Mouse (Mus musculus) neural tube, embryonic 12.5 days (tissue): ENCODE data around the gene Psma3. TPM values are rescaled to one million over a fixed set of nuclear protein-coding genes. Genes with fewer than 3 reads are reported as not detected.
"Not testable (repeated sequence)": the region's sequence is repeated elsewhere in the genome, so short reads cannot be mapped to it uniquely, and the experiment has no call there.

ENCODE experiments used
- ATAC-seq: fragments of 200-750 bp; cut with Nextera tagmentation; 2 replicates; pipeline ENCODE4 v1.8.0; 2017; ENCODE audit warnings: low read depth, mild to moderate bottlenecking, moderate TSS enrichment, moderate library complexity; ENCODE audit not compliant: low FRiP score
- H3K27ac ChIP-seq: fragments of 300-500 bp; sonication (generic); 2 replicates; pipeline ENCODE4 v1.5.1; 2016
- H3K27me3 ChIP-seq: fragments of 300-500 bp; sonication (generic); replicated peaks from 2 replicates; pipeline ENCODE4 v1.6.1; 2016; ENCODE audit warnings: mild to moderate bottlenecking
- H3K36me3 ChIP-seq: fragments of 300-500 bp; sonication (generic); 2 replicates; pipeline ENCODE4 v1.6.1; 2016; ENCODE audit warnings: mild to moderate bottlenecking
- H3K4me1 ChIP-seq: fragments of 300-500 bp; sonication (generic); 2 replicates; pipeline ENCODE4 v1.6.1; 2016
- H3K4me2 ChIP-seq: fragments of 300-500 bp; sonication (generic); replicated peaks from 2 replicates; pipeline ENCODE4 v1.6.1; 2016; ENCODE audit warnings: mild to moderate bottlenecking
- H3K4me3 ChIP-seq: fragments of 300-500 bp; sonication (generic); 2 replicates; pipeline ENCODE4 v1.5.1; 2016
- H3K9ac ChIP-seq: fragments of 300-500 bp; sonication (generic); 2 replicates; pipeline ENCODE4 v1.6.1; 2016; ENCODE audit warnings: mild to moderate bottlenecking
- H3K9me3 ChIP-seq: fragments of 300-500 bp; sonication (generic); 2 replicates; pipeline ENCODE4 v1.6.1; 2016; ENCODE audit warnings: mild to moderate bottlenecking
- WGBS: fragments of 180-500 bp; shearing (Covaris S2); methylation state at CpG from one replicate; pipeline ENCODE4 v1.1.7; 2016; 5-methylcytosine and 5-hydroxymethylcytosine counted together
- polyA plus RNA-seq: library from polyadenylated mRNA; unstranded; fragments of >200 nt; fragmentation: Nextera tagmentation; extraction: Ambion mirVana; gene quantifications from 2 replicates; pipeline ENCODE4 v1.2.1, GENCODE M21; 2016

Gene Psma3
- polyA plus RNA-seq, 1 experiment from 2014 or later = 554 TPM

GRCm38 (mm10) chr12:71006901-71007300, 32.5 kb downstream of the Psma3 start:
- no peak overlapping the region for H3K4me2 ChIP-seq
- H3K4me3 ChIP-seq = no peak overlapping the region
- H3K36me3 ChIP-seq = peaks cover 56% of the 10 kb centered on the region
- H3K9ac ChIP-seq = no peak overlapping the region
- no peaks in the 10 kb centered on the region for H3K9me3 ChIP-seq
- no peaks in the 10 kb centered on the region for H3K27me3 ChIP-seq
- 91% methylated on average over 7 of the region's 7 CpGs for WGBS
- H3K4me1 ChIP-seq = no peaks in the 10 kb centered on the region
- no peak overlapping the region for H3K27ac ChIP-seq
- no peak for ATAC-seq

- peaks cover 15% of the 10 kb centered on the region for H3K4me1 ChIP-seq
- no peaks in the 10 kb centered on the region for H3K9me3 ChIP-seq
- H3K27ac ChIP-seq = no peak overlapping the region
- ATAC-seq = no peak
- H3K27me3 ChIP-seq = no peaks in the 10 kb centered on the region
- H3K9ac ChIP-seq = no peak overlapping the region
- no peak overlapping the region for H3K4me3 ChIP-seq
- H3K36me3 ChIP-seq = peaks cover 49% of the 10 kb centered on the region
- 76% methylated on average over 4 of the region's 4 CpGs for WGBS
- H3K4me2 ChIP-seq = no peak overlapping the region
These were observed 35.3 kb downstream of the Psma3 start for GRCm38 (mm10) chr12:71009769-71010168.

- 1% methylated on average over 29 of the region's 32 CpGs for WGBS
- peaks cover 11% of the 10 kb centered on the region for H3K36me3 ChIP-seq
- H3K9ac ChIP-seq = peak overlapping the region; percentile 75
- H3K4me1 ChIP-seq = peaks cover 21% of the 10 kb centered on the region
- H3K4me2 ChIP-seq = peak overlapping the region; percentile 65
- H3K27me3 ChIP-seq = no peaks in the 10 kb centered on the region
- peak overlapping the region; percentile 97 for H3K27ac ChIP-seq
- H3K4me3 ChIP-seq = peak overlapping the region; percentile 98
- H3K9me3 ChIP-seq = no peaks in the 10 kb centered on the region
- no peak; the same call in 1 of the 2 replicates for ATAC-seq
These were observed 40.5 kb downstream of the Psma3 start for GRCm38 (mm10) chr12:71014845-71015362.

GRCm38 (mm10) chr12:71015363-71016210, 41.2 kb downstream of the Psma3 start, which contains the start of gene Arid4a:
Arid4a (plus strand) TSS chr12:71015990.
- peak within 1 kb of the TSS; percentile 84 for H3K4me2 ChIP-seq
- ATAC-seq = peak; percentile 99
- peak within 1 kb of the TSS; percentile 91 for H3K9ac ChIP-seq
- peaks cover 21% of the 10 kb centered on the region for H3K4me1 ChIP-seq
- peak within 1 kb of the TSS; percentile 97 for H3K27ac ChIP-seq
- under 1% methylated on average over 61 of the region's 61 CpGs for WGBS
- H3K9me3 ChIP-seq = no peaks in the 10 kb centered on the region
- peak within 1 kb of the TSS; percentile 98 for H3K4me3 ChIP-seq
- peaks cover 10% of the 10 kb centered on the region; the same call in 1 of the 2 replicates for H3K36me3 ChIP-seq
- no peaks in the 10 kb centered on the region for H3K27me3 ChIP-seq

- ATAC-seq = no peak
These were observed 41.7 kb downstream of the Psma3 start for GRCm38 (mm10) chr12:71016211-71016502.

GRCm38 (mm10) chr12:71016503-71017241, 42.3 kb downstream of the Psma3 start:
- Histone ChIP-seq H3K27ac (peak overlapping the region; percentile 87), H3K36me3 (peaks cover 16% of the 10 kb centered on the region; the same call in 1 of the 2 replicates), H3K9me3 (no peaks in the 10 kb centered on the region), H3K4me1 (peaks cover 21% of the 10 kb centered on the region), H3K4me3 (peak overlapping the region; percentile 98), H3K9ac (peak overlapping the region; percentile 91), H3K4me2 (peak overlapping the region; percentile 84), H3K27me3 (no peaks in the 10 kb centered on the region)
- ATAC-seq = peak; percentile 22
- WGBS = 1% methylated on average over 43 of the region's 82 CpGs

More at GRCm38 (mm10) chr12:71016211-71016502, 41.7 kb downstream of the Psma3 start:
- Histone ChIP-seq H3K4me1 (peaks cover 21% of the 10 kb centered on the region), H3K27ac (peak overlapping the region; percentile 87), H3K9ac (peak overlapping the region; percentile 91), H3K4me2 (peak overlapping the region; percentile 84), H3K4me3 (peak overlapping the region; percentile 98), H3K9me3 (no peaks in the 10 kb centered on the region), H3K36me3 (peaks cover 16% of the 10 kb centered on the region; the same call in 1 of the 2 replicates), H3K27me3 (no peaks in the 10 kb centered on the region)
- WGBS = 2% methylated on average over 33 of the region's 33 CpGs

- Histone ChIP-seq H3K4me3 (peak overlapping the region; percentile 98), H3K36me3 (peaks cover 20% of the 10 kb centered on the region; the same call in 1 of the 2 replicates), H3K27me3 (no peaks in the 10 kb centered on the region), H3K9ac (peak overlapping the region; percentile 91), H3K9me3 (no peaks in the 10 kb centered on the region), H3K4me2 (peak overlapping the region; percentile 84), H3K4me1 (peaks cover 21% of the 10 kb centered on the region), H3K27ac (no peak overlapping the region)
- no peak for ATAC-seq
- WGBS = 23% methylated on average over 5 of the region's 5 CpGs
These were observed 42.8 kb downstream of the Psma3 start for GRCm38 (mm10) chr12:71017242-71017571.

- no peak for ATAC-seq
- WGBS = 85% methylated on average over 10 of the region's 10 CpGs
- Histone ChIP-seq H3K9ac (no peak overlapping the region), H3K4me1 (peaks cover 20% of the 10 kb centered on the region), H3K27me3 (no peaks in the 10 kb centered on the region), H3K4me2 (peak overlapping the region; percentile 84), H3K36me3 (peaks cover 19% of the 10 kb centered on the region; the same call in 1 of the 2 replicates), H3K27ac (no peak overlapping the region), H3K4me3 (no peak overlapping the region), H3K9me3 (no peaks in the 10 kb centered on the region)
These were observed 43.4 kb downstream of the Psma3 start for GRCm38 (mm10) chr12:71017827-71018226.

GRCm38 (mm10) chr12:71019211-71019610, 44.8 kb downstream of the Psma3 start:
- ATAC-seq = no peak
- no peak overlapping the region for H3K9ac ChIP-seq
- H3K27ac ChIP-seq = no peak overlapping the region
- no peaks in the 10 kb centered on the region for H3K27me3 ChIP-seq
- no peak overlapping the region for H3K4me3 ChIP-seq
- peaks cover 10% of the 10 kb centered on the region for H3K4me1 ChIP-seq
- H3K36me3 ChIP-seq = peaks cover 28% of the 10 kb centered on the region
- WGBS = 89% methylated on average over 8 of the region's 8 CpGs
- H3K4me2 ChIP-seq = no peak overlapping the region
- no peaks in the 10 kb centered on the region for H3K9me3 ChIP-seq

GRCm38 (mm10) chr12:71024411-71024810, 50.0 kb downstream of the Psma3 start:
- Histone ChIP-seq H3K36me3 (peaks cover 64% of the 10 kb centered on the region), H3K9me3 (no peaks in the 10 kb centered on the region), H3K4me3 (no peak overlapping the region), H3K27ac (no peak overlapping the region), H3K27me3 (no peaks in the 10 kb centered on the region), H3K4me2 (no peak overlapping the region), H3K9ac (no peak overlapping the region), H3K4me1 (no peaks in the 10 kb centered on the region)
- no peak for ATAC-seq
- 94% methylated on average over 10 of the region's 10 CpGs for WGBS

- not testable (repeated sequence) for H3K27me3 ChIP-seq, H3K27ac ChIP-seq, H3K9ac ChIP-seq, H3K4me3 ChIP-seq, ATAC-seq, H3K4me2 ChIP-seq, H3K9me3 ChIP-seq, H3K4me1 ChIP-seq
- 93% methylated on average over 8 of the region's 8 CpGs for WGBS
- H3K36me3 ChIP-seq = peaks cover 62% of the 10 kb centered on the region
These were observed 53.8 kb downstream of the Psma3 start for GRCm38 (mm10) chr12:71028265-71028664.

GRCm38 (mm10) chr12:71030260-71030659, 55.8 kb downstream of the Psma3 start:
- H3K4me1 ChIP-seq = no peaks in the 10 kb centered on the region

More at GRCm38 (mm10) chr12:71030260-71030659, 55.8 kb downstream of the Psma3 start:
- H3K36me3 ChIP-seq = peaks cover 42% of the 10 kb centered on the region
- H3K27me3 ChIP-seq = no peaks in the 10 kb centered on the region
- H3K9me3 ChIP-seq = no peaks in the 10 kb centered on the region
- ATAC-seq = no peak
- no peak overlapping the region for H3K4me2 ChIP-seq
- 86% methylated on average over 8 of the region's 8 CpGs for WGBS
- no peak overlapping the region for H3K4me3 ChIP-seq
- no peak overlapping the region for H3K9ac ChIP-seq
- no peak overlapping the region for H3K27ac ChIP-seq
